Mouse (Mus musculus): ENCODE results near the gene Grip1. TPM values are rescaled to one million over a fixed set of nuclear protein-coding genes. Genes with fewer than 3 reads are reported as not detected.

Grip1 gene
- polyA plus RNA-seq, 1 experiment from 2014 or later: 2.3 TPM

DNA sequence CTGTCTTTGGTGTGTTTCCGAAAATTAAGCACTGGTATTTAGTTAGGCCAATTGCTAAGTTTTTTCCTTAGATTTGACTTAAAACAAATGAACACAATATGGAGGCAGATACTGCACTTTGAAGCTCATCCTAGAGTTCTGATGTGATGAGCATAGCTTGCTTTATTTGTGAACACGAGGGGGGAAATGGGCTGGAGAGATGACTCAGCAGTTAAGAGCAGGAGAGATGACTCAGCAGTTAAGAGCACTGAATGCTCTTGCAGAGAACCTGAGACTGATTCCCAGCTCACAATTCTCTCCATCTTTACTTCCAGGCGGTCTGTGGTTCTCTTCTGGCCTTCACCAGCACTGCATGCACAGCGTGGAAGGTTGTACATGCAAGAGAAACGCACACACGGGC is 273.3 kb downstream of the Grip1 start:
- Histone ChIP-seq H3K4me3 (replicated peaks) (no peak overlapping the region), H3K9ac (no peak overlapping the region), H3K36me3 (no peaks in the 10 kb centered on the region), H3K4me2 (no peak overlapping the region), H3K27ac (no peak overlapping the region), H3K4me1 (no peaks in the 10 kb centered on the region), H3K9me3 (no peaks in the 10 kb centered on the region), H3K27me3 (replicated peaks) (no peaks in the 10 kb centered on the region)
- no peak for ATAC-seq (ENCODE audit: insufficient read depth, low FRiP score, low read depth)
- WGBS: 84% methylated on average over 6 of the region's 6 CpGs

DNA sequence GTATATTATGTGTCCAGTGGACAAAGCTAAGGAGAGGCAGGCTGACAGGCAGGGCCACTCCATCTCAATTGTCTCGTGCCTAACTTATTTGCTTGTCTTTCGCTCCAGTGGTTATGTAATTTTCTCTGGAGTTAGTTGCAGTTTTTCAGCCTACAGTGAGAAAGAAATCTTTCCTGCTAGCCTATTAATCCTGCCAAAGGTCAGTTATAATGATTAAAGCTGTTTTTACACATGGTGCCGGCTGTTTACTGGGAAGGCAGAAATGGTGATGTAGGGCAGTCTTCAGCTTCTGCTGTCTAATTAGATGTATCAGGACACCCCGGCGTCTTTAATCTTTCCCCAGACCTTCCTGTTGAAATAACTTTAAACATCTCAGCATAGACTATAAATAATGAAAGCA is 276.6 kb downstream of the Grip1 start:
- no peak overlapping the region for H3K4me3 ChIP-seq (replicated peaks)
- WGBS: 47% methylated on average over 5 of the region's 5 CpGs
- H3K9ac ChIP-seq: no peak overlapping the region
- no peaks in the 10 kb centered on the region for H3K9me3 ChIP-seq
- H3K27ac ChIP-seq: no peak overlapping the region
- H3K4me2 ChIP-seq: no peak overlapping the region
- no peaks in the 10 kb centered on the region for H3K27me3 ChIP-seq (replicated peaks)
- no peak for ATAC-seq (ENCODE audit: insufficient read depth, low FRiP score, low read depth)
- no peaks in the 10 kb centered on the region for H3K36me3 ChIP-seq
- no peaks in the 10 kb centered on the region for H3K4me1 ChIP-seq

DNA sequence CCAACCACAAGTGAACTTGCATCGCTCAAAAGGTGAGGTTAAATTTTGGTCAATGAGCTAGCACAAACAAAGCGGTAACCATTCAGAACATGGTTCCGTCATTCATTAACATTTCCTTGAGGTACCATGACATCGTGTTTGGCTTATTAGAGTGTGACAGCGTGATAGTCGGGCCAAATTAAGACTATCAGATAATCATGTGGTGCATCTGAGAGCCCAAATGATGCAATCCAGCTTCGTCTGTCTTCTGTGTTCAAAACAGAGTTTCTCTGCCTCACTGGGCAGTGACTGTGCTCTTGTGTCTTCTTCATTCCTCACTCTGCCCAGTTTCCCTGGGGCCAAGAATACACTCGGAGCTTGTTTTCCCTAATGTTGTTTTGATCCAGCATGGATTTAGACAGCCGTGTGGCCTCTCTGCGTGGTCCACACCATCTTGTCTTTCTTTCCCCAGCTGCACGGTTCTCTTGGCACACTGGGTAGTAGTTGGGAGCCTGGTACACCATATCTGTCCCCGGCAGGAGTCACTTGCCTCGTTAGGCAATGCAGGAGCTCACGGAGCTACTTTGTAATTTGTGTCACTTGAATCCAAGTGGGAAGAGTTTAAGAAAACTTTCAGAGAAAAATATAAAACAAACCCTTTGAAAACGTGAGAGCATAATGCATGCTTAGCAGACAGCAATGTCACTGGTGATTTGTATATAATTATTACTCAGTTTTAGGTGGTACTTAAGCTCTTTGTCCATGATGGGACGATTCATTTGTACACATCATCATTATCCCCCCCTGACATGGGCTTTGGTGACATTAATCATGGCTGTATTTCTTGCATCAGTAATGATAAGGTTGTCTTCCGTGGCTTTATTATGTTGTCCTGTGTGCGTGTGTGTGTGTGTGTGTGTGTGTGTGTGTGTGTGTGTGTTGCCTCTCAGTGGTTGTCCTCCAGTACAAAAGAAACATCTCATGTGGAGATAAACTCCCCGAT is 281.7 kb downstream of the Grip1 start:
- WGBS: 72% methylated on average over 19 of the region's 19 CpGs
- Histone ChIP-seq H3K27me3 (replicated peaks) (no peaks in the 10 kb centered on the region), H3K36me3 (no peaks in the 10 kb centered on the region), H3K9me3 (no peaks in the 10 kb centered on the region), H3K4me3 (replicated peaks) (no peak overlapping the region), H3K27ac (no peak overlapping the region), H3K9ac (no peak overlapping the region), H3K4me1 (no peaks in the 10 kb centered on the region), H3K4me2 (no peak overlapping the region)
- ATAC-seq (ENCODE audit: insufficient read depth, low FRiP score, low read depth): no peak

DNA sequence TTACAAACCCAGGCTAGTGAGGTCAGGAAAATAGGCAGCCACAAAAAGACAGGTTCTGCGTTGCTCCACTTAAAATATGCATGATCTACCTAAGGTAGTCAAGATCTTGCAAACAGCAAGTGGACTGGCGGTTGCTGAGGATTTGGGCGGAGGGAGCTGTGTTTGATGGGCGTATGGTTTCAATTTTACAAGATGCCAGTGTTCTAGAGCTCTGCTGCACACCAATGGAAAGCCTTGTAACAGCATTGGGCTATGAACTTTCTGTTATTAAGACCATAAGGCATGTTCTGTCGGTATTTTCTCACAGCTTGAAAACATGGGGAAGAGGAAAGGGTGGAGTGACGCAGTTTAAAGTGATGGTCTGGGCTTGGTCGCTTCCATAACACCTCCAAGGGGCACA is 285.8 kb downstream of the Grip1 start:
- H3K9me3 ChIP-seq: no peaks in the 10 kb centered on the region
- 83% methylated on average over 7 of the region's 7 CpGs for WGBS
- H3K36me3 ChIP-seq: no peaks in the 10 kb centered on the region
- H3K9ac ChIP-seq: no peak overlapping the region
- no peaks in the 10 kb centered on the region for H3K4me1 ChIP-seq
- no peak overlapping the region for H3K27ac ChIP-seq
- no peak for ATAC-seq (ENCODE audit: insufficient read depth, low FRiP score, low read depth)
- H3K27me3 ChIP-seq (replicated peaks): no peaks in the 10 kb centered on the region
- no peak overlapping the region for H3K4me2 ChIP-seq
- no peak overlapping the region for H3K4me3 ChIP-seq (replicated peaks)

DNA sequence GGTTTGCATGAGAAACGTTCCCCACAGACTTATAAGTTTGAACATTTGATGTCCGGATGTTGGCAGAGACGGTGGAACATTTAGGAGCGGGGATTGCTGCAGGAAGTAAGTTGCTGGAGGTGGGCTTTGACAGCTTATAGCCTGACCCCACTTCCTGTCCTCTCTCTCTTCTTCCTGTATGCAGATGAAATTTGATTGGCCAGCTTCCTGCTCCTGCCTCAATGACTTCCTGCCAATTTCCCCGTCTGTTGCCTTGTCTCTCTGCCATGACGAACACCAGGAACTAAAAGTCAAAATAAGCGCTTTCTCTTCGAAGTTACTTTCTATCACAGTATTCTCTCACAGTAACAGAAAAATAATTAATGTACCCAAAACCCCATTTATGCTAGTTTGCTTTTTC is 289.1 kb downstream of the Grip1 start:
- no peaks in the 10 kb centered on the region for H3K9me3 ChIP-seq
- no peaks in the 10 kb centered on the region for H3K27me3 ChIP-seq (replicated peaks)
- no peak overlapping the region for H3K27ac ChIP-seq
- H3K9ac ChIP-seq: no peak overlapping the region
- no peaks in the 10 kb centered on the region for H3K36me3 ChIP-seq
- WGBS: 71% methylated on average over 8 of the region's 8 CpGs
- no peaks in the 10 kb centered on the region for H3K4me1 ChIP-seq
- no peak for ATAC-seq (ENCODE audit: insufficient read depth, low FRiP score, low read depth)
- H3K4me2 ChIP-seq: no peak overlapping the region
- no peak overlapping the region for H3K4me3 ChIP-seq (replicated peaks)

DNA sequence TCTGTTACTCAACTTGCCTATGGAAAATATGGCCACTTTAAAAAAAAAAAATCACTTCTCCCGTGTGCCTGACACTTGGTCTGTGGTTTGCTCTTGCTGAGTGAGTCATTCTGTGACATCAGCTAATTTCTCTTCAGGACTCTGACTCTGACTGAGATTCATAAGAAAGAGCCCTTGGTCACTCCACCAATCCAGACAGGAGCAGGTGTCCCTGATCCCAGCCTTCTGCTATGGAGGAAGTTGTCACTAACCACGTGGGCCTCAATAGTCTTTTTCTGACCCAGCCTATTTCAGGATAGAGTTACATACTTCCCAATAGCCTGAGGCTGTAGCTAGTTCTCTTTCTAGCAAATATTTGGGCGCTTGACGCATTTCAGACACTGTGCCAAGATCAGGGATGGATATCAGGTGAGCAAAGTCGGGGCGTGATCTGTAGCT is 298.8 kb downstream of the Grip1 start:
- no peaks in the 10 kb centered on the region for H3K9me3 ChIP-seq
- 63% methylated on average over 6 of the region's 6 CpGs for WGBS
- H3K4me1 ChIP-seq: no peaks in the 10 kb centered on the region
- no peak for ATAC-seq (ENCODE audit: insufficient read depth, low FRiP score, low read depth)
- no peak overlapping the region for H3K4me2 ChIP-seq
- no peaks in the 10 kb centered on the region for H3K27me3 ChIP-seq (replicated peaks)
- no peaks in the 10 kb centered on the region for H3K36me3 ChIP-seq
- no peak overlapping the region for H3K9ac ChIP-seq
- no peak overlapping the region for H3K4me3 ChIP-seq (replicated peaks)
- no peak overlapping the region for H3K27ac ChIP-seq

DNA sequence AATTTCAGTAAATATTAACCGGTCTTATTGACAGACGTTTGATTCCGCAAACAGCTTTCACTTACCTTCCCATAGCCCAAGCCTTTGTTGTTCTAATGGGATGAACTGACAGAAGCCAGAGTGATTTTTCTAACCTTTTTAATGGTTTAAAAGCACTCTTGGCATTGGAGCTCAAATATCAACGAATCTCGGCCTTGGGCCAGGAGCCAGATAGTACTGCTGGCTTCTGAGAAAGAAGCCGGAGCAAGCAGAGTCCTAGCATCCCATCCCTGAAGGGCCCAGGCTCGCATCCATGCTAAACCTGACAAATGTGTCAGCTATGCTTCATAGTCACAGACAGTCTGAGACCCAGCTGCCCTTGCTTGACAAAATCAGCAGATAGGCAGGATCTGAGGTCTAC is 302.6 kb downstream of the Grip1 start:
- Histone ChIP-seq H3K27ac (no peak overlapping the region), H3K4me2 (no peak overlapping the region), H3K4me1 (no peaks in the 10 kb centered on the region), H3K36me3 (no peaks in the 10 kb centered on the region), H3K9me3 (no peaks in the 10 kb centered on the region), H3K9ac (no peak overlapping the region), H3K4me3 (replicated peaks) (no peak overlapping the region), H3K27me3 (replicated peaks) (no peaks in the 10 kb centered on the region)
- WGBS: 45% methylated on average over 7 of the region's 7 CpGs
- no peak for ATAC-seq (ENCODE audit: insufficient read depth, low FRiP score, low read depth)

DNA sequence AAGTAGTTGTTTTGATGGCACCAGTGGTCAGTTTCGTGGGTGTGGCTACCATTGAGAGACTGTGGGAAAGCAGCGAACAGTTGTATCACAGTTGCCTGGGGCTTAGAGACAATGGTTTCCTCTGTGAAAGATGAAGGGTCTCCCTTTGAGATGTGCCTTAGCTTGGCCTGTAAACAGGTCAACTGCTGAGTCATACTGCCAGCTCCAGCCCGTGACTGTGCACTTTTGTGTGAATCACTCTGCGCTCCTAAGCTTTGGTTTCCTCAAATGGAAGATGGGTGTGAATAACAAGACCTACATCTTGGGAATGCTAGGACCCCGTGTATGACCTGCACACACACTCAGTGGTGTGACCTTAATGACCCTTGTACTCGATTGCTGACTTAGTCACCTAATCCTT is 303.6 kb downstream of the Grip1 start:
- no peak overlapping the region for H3K9ac ChIP-seq
- no peak overlapping the region for H3K4me3 ChIP-seq (replicated peaks)
- H3K36me3 ChIP-seq: no peaks in the 10 kb centered on the region
- H3K4me1 ChIP-seq: no peaks in the 10 kb centered on the region
- H3K9me3 ChIP-seq: no peaks in the 10 kb centered on the region
- H3K27me3 ChIP-seq (replicated peaks): no peaks in the 10 kb centered on the region
- H3K4me2 ChIP-seq: no peak overlapping the region
- no peak for ATAC-seq (ENCODE audit: insufficient read depth, low FRiP score, low read depth)
- H3K27ac ChIP-seq: no peak overlapping the region
- 81% methylated on average over 6 of the region's 6 CpGs for WGBS

DNA sequence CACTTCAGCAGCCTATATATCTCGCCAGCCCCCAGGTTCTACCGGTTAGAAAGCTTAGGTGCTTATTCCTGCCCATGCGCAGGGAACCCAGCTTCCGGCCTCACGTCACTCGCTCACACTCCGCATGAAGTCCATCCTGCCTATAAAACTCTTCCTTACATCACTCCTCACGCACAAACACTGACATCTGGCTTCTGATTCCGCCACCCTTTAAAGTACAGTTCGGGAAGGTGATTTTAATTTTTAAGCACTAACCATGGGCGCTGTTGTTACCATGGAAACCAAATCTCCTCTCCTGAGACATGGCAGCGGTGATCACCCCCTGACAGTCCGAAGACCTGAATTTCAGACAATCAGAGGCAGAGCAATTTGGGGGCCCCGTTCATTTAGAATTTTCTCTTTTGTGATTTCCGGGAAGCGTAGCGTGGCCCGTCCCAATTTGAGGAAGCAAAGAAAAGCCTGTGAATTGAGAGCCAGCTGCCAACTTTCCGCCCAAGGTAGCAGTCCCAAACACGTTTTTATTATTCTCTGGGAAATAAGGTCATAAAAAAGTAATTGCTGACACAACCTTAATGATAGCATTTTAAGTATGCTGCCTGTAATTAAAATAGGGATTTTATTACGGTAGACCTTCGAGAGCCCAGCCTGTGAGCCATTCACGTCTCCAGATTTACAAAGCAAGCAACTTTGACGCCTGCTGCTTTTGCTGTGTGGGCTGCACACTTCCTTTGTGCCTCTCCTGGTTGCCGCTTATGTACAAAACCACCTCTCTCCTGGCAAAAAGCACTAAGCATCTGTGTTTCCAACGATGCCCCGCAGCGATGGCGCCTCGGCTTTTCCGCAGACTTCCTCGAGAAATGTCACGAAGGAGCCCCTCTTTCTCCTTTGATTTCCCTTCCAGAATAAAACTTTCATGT is 308.1 kb downstream of the Grip1 start:
- Histone ChIP-seq H3K9ac (no peak overlapping the region), H3K4me1 (no peaks in the 10 kb centered on the region), H3K27ac (no peak overlapping the region), H3K4me2 (no peak overlapping the region), H3K4me3 (replicated peaks) (no peak overlapping the region), H3K27me3 (replicated peaks) (no peaks in the 10 kb centered on the region), H3K9me3 (no peaks in the 10 kb centered on the region), H3K36me3 (no peaks in the 10 kb centered on the region)
- 92% methylated on average over 33 of the region's 33 CpGs for WGBS
- ATAC-seq (ENCODE audit: insufficient read depth, low FRiP score, low read depth): no peak

DNA sequence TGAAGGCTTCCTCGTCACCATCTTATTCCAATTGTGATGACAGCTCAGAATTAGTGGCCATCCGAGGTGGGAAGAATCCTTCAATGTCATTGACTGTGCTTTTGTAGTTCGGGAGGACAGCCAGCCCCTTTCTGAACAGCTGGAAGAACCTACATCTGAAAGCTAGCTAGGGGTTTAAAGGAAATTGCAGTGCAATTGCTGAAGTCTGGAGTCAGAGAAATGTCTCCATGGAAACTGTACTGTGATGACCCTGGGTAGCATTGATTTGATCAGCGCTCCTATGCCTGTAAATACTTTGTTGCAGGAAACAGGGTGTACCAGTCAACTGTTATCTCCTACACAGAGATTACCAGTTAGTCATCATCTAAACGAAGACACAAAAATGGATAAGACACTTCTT is 325.2 kb downstream of the Grip1 start:
- H3K4me1 ChIP-seq: no peaks in the 10 kb centered on the region
- H3K4me2 ChIP-seq: no peak overlapping the region
- no peak overlapping the region for H3K27ac ChIP-seq
- ATAC-seq (ENCODE audit: insufficient read depth, low FRiP score, low read depth): no peak
- H3K36me3 ChIP-seq: no peaks in the 10 kb centered on the region
- no peak overlapping the region for H3K4me3 ChIP-seq (replicated peaks)
- H3K9ac ChIP-seq: no peak overlapping the region
- H3K27me3 ChIP-seq (replicated peaks): no peaks in the 10 kb centered on the region
- 49% methylated on average over 5 of the region's 5 CpGs for WGBS
- H3K9me3 ChIP-seq: no peaks in the 10 kb centered on the region

DNA sequence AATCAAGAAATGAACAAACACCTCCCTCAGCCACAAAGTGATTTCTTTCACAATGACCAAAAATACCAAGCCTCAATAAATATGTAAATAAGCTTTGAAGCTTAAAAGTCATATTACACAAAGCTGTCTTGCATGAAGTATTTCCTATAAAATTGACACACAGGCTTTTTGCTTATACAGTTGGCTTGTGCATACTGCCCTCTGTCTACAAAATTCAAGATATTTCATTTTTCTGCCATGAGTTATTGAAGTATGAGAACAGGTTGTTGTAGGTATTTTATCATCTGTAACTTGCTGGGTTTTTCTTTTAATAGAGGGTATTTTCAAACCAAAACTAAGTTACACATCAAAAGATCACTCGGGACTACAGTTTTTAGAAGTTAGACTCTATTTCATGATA is 326.0 kb downstream of the Grip1 start:
- Histone ChIP-seq H3K4me2 (no peak overlapping the region), H3K4me3 (replicated peaks) (no peak overlapping the region), H3K9ac (no peak overlapping the region), H3K27me3 (replicated peaks) (no peaks in the 10 kb centered on the region), H3K27ac (no peak overlapping the region), H3K36me3 (no peaks in the 10 kb centered on the region), H3K4me1 (no peaks in the 10 kb centered on the region), H3K9me3 (no peaks in the 10 kb centered on the region)
- WGBS: 82% methylated on average over 1 of the region's 1 CpGs
- ATAC-seq (ENCODE audit: insufficient read depth, low FRiP score, low read depth): no peak

DNA sequence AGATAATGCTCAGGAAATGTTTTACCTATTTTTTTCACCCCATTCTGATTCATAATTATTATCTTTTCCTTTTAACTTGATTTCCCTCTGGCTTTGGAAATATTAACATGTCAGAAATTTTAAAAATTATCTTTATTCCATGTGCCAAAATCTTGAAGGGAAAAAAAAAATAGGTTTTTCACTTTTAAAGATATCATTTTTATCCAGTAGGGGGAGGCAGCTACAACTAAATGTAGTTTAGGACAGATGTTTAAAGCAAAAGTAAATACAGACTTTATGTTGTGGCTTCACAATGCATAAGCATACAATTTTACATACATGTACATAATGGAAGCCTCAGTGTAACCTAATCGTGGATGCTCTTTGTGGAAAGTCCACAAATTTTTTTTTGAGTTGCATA is 336.9 kb downstream of the Grip1 start:
- Histone ChIP-seq H3K36me3 (no peaks in the 10 kb centered on the region), H3K9me3 (no peaks in the 10 kb centered on the region), H3K27ac (no peak overlapping the region), H3K27me3 (replicated peaks) (no peaks in the 10 kb centered on the region), H3K4me2 (no peak overlapping the region), H3K9ac (no peak overlapping the region), H3K4me1 (no peaks in the 10 kb centered on the region), H3K4me3 (replicated peaks) (no peak overlapping the region)
- WGBS: 72% methylated on average over 1 of the region's 1 CpGs
- ATAC-seq (ENCODE audit: insufficient read depth, low FRiP score, low read depth): no peak

Measured in stomach, embryonic 15.5 days (tissue).